Mouse (Mus musculus): ENCODE results near the gene Irf2bpl. TPM values are rescaled to one million over a fixed set of nuclear protein-coding genes. Genes with fewer than 3 reads are reported as not detected.

Gene Irf2bpl
- polyA plus RNA-seq, 1 experiment from 2014 or later: 59.5 TPM

- peaks cover 53% of the 10 kb centered on the region for H3K4me1 ChIP-seq (replicated peaks)
- H3K4me3 ChIP-seq: peak overlapping the region; percentile 95
- peak overlapping the region; percentile 100 for H3K9ac ChIP-seq
- under 1% methylated on average over 80 of the region's 84 CpGs for WGBS
- no peaks in the 10 kb centered on the region for H3K9me3 ChIP-seq (replicated peaks)
- no peaks in the 10 kb centered on the region for H3K27me3 ChIP-seq (replicated peaks)
- H3K36me3 ChIP-seq: peaks cover 16% of the 10 kb centered on the region
- peak; percentile 10; the same call in 1 of the 2 replicates for ATAC-seq (ENCODE audit: insufficient number of reproducible peaks, low FRiP score)
- peak overlapping the region; percentile 100 for H3K27ac ChIP-seq (ENCODE audit: poor library complexity, severe bottlenecking)
- H3K4me2 ChIP-seq: peak overlapping the region; percentile 94
Measured at GRCm38 (mm10) chr12:86883280-86884196, 1.1 kb downstream of the Irf2bpl start.

GRCm38 (mm10) chr12:86883019-86883279 is 1.6 kb downstream of the Irf2bpl start:
- Histone ChIP-seq H3K9ac (peak overlapping the region; percentile 100), H3K36me3 (peaks cover 16% of the 10 kb centered on the region), H3K27me3 (replicated peaks) (no peaks in the 10 kb centered on the region), H3K9me3 (replicated peaks) (no peaks in the 10 kb centered on the region), H3K4me3 (peak overlapping the region; percentile 95), H3K27ac (ENCODE audit: poor library complexity, severe bottlenecking) (peak overlapping the region; percentile 100), H3K4me1 (replicated peaks) (peaks cover 55% of the 10 kb centered on the region), H3K4me2 (peak overlapping the region; percentile 94)
- under 1% methylated on average over 24 of the region's 24 CpGs for WGBS
- ATAC-seq (ENCODE audit: insufficient number of reproducible peaks, low FRiP score): no peak

- peak overlapping the region; percentile 94 for H3K4me2 ChIP-seq
- H3K27ac ChIP-seq (ENCODE audit: poor library complexity, severe bottlenecking): peak overlapping the region; percentile 100
- peaks cover 51% of the 10 kb centered on the region for H3K4me1 ChIP-seq (replicated peaks)
- peak overlapping the region; percentile 95 for H3K4me3 ChIP-seq
- H3K27me3 ChIP-seq (replicated peaks): no peaks in the 10 kb centered on the region
- H3K9me3 ChIP-seq (replicated peaks): no peaks in the 10 kb centered on the region
- H3K9ac ChIP-seq: peak overlapping the region; percentile 100
- no peak for ATAC-seq (ENCODE audit: insufficient number of reproducible peaks, low FRiP score)
- H3K36me3 ChIP-seq: peaks cover 16% of the 10 kb centered on the region
- under 1% methylated on average over 59 of the region's 59 CpGs for WGBS
Measured at GRCm38 (mm10) chr12:86882279-86883018, 2.1 kb downstream of the Irf2bpl start.

GRCm38 (mm10) chr12:86881809-86882278 is 2.8 kb downstream of the Irf2bpl start:
- Histone ChIP-seq H3K27me3 (replicated peaks) (no peaks in the 10 kb centered on the region), H3K4me2 (peak overlapping the region; percentile 94), H3K4me3 (peak overlapping the region; percentile 95), H3K9me3 (replicated peaks) (no peaks in the 10 kb centered on the region), H3K9ac (peak overlapping the region; percentile 100), H3K27ac (ENCODE audit: poor library complexity, severe bottlenecking) (peak overlapping the region; percentile 100), H3K4me1 (replicated peaks) (peaks cover 45% of the 10 kb centered on the region), H3K36me3 (peaks cover 16% of the 10 kb centered on the region)
- WGBS: 9% methylated on average over 30 of the region's 33 CpGs
- ATAC-seq (ENCODE audit: insufficient number of reproducible peaks, low FRiP score): no peak

DNA sequence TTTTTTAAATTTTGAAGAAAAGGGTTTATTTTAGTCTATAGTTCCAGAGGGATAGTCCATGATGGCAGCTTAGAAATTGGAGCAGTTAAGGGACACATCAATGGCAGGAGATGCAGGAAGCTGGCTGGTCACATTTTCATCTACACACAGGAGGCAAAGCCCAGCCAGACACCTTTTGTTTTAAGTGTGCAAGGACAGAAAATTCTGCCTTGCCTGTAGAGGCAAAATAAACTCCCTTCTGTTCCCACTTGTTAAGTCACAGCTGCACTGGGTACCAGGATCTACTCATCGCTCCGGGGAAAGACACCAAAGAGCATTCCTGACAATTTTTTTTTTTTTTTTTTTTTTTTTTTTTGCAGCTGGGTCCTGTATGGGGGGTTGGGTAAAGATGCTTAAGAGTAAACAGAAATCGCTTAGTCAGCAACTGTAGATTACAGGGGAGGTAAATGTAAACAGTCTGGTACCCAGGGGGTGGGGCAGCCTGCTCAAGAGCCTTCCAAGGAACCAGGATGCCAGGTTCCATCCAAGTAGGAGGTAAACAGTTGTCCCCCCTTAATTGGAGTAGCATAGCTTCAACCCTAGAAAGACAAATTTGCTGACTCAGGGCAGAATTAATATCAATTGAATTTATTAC is 4.4 kb downstream of the Irf2bpl start:
- no peak overlapping the region for H3K9ac ChIP-seq
- ATAC-seq (ENCODE audit: insufficient number of reproducible peaks, low FRiP score): no peak
- no peak overlapping the region for H3K4me3 ChIP-seq
- 40% methylated on average over 3 of the region's 3 CpGs for WGBS
- no peaks in the 10 kb centered on the region for H3K9me3 ChIP-seq (replicated peaks)
- peaks cover 30% of the 10 kb centered on the region for H3K4me1 ChIP-seq (replicated peaks)
- no peak overlapping the region for H3K27ac ChIP-seq (ENCODE audit: poor library complexity, severe bottlenecking)
- peak overlapping the region; percentile 38; the same call in 1 of the 2 replicates for H3K4me2 ChIP-seq
- H3K36me3 ChIP-seq: peaks cover 16% of the 10 kb centered on the region
- no peaks in the 10 kb centered on the region for H3K27me3 ChIP-seq (replicated peaks)

DNA sequence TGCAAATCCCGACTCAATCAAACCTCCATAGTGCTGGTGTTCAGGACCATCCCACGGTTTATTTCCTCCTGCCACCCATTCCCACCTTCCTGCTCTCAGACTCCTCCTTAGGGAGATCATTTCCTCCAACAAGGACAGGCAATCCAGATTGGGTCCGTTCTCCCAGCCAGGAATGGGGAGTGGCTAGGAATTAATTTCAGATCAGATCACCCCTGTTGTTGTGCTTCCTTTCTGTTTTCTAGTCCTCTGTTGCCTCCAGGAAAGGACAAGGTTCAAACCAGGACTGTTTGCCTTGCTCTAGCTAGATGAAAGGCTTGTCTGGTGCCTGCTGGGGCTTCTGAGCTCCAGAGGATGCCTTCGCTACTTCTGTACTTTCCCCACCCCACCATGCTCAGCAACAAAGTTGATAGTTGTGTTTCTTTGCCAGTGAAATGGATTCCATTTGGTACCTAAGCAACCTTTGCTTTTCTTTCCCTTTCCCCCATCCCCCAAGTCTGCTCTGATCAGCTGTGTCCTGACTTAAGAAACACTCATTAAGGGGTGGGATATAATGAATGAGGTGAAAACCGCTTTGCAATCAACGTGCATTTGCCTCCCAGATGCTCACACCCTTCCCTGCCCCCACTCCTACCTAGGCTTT is 5.0 kb downstream of the Irf2bpl start:
- Histone ChIP-seq H3K4me3 (no peak overlapping the region), H3K9ac (no peak overlapping the region), H3K36me3 (peaks cover 16% of the 10 kb centered on the region), H3K27me3 (replicated peaks) (no peaks in the 10 kb centered on the region), H3K4me1 (replicated peaks) (peaks cover 29% of the 10 kb centered on the region), H3K9me3 (replicated peaks) (no peaks in the 10 kb centered on the region), H3K27ac (ENCODE audit: poor library complexity, severe bottlenecking) (0 out of 2 replicates have a peak overlapping the region, but pooled peaks have one; percentile 42), H3K4me2 (0 out of 2 replicates have a peak overlapping the region, but pooled peaks have one; percentile 0)
- WGBS: 46% methylated on average over 6 of the region's 6 CpGs
- ATAC-seq (ENCODE audit: insufficient number of reproducible peaks, low FRiP score): no peak

GRCm38 (mm10) chr12:86878426-86879353 is 5.9 kb downstream of the Irf2bpl start:
- ATAC-seq (ENCODE audit: insufficient number of reproducible peaks, low FRiP score): no peak
- Histone ChIP-seq H3K9me3 (replicated peaks) (no peaks in the 10 kb centered on the region), H3K4me1 (replicated peaks) (peaks cover 29% of the 10 kb centered on the region), H3K36me3 (peaks cover 16% of the 10 kb centered on the region), H3K27me3 (replicated peaks) (no peaks in the 10 kb centered on the region), H3K4me2 (peak overlapping the region; percentile 38), H3K27ac (ENCODE audit: poor library complexity, severe bottlenecking) (peak overlapping the region; percentile 31), H3K9ac (no peak overlapping the region), H3K4me3 (no peak overlapping the region)
- 53% methylated on average over 16 of the region's 16 CpGs for WGBS

DNA sequence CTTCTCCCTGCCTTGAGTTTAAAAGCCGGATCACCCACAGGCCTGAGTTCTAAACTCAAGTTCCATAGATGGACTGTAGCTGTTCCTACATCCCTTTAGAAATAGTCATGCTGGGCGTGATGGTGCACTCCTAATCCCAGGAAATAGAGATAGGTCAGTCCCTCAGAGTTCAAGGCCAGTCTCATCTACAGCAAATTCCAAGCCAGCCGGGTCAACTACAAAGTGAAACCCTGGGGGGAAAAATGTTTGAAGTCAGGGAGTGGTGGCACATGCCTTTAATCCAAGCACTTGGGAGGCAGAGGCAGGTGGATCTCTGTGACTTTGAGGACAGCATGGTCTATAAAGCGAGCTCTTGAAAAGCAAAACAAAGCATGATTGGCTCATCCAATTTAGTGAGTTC is 7.6 kb downstream of the Irf2bpl start:
- H3K4me1 ChIP-seq (replicated peaks): peaks cover 36% of the 10 kb centered on the region
- H3K27ac ChIP-seq (ENCODE audit: poor library complexity, severe bottlenecking): no peak overlapping the region
- no peaks in the 10 kb centered on the region for H3K27me3 ChIP-seq (replicated peaks)
- H3K9me3 ChIP-seq (replicated peaks): no peaks in the 10 kb centered on the region
- no peak overlapping the region for H3K4me3 ChIP-seq
- H3K9ac ChIP-seq: no peak overlapping the region
- 81% methylated on average over 4 of the region's 4 CpGs for WGBS
- no peak for ATAC-seq (ENCODE audit: insufficient number of reproducible peaks, low FRiP score)
- H3K4me2 ChIP-seq: no peak overlapping the region
- H3K36me3 ChIP-seq: peaks cover 11% of the 10 kb centered on the region

DNA sequence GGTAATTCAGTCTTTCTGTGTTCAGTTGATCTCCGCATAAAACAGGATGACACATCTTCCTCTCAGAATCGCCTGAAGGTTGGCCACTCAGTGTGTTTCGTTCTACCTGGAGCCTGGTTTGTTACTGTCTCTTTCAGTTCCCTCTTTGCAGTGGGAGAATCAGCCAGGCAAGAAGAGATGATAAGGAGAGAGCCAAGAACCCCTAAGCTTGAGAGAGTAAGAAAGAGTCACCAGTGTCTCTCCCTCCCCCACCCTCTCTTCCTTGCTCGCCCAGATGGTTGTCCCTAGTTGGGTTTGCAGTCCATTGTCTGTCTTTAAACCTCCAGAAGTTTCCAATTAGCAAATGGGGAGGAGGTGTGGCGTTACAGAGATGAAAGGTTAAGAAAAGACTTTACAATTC is 8.5 kb downstream of the Irf2bpl start:
- WGBS: 78% methylated on average over 5 of the region's 5 CpGs
- H3K9me3 ChIP-seq (replicated peaks): peaks cover 2% of the 10 kb centered on the region; the same call in 1 of the 2 replicates
- no peak for ATAC-seq (ENCODE audit: insufficient number of reproducible peaks, low FRiP score)
- H3K9ac ChIP-seq: no peak overlapping the region
- H3K27ac ChIP-seq (ENCODE audit: poor library complexity, severe bottlenecking): no peak overlapping the region
- H3K4me3 ChIP-seq: no peak overlapping the region
- peaks cover 35% of the 10 kb centered on the region for H3K4me1 ChIP-seq (replicated peaks)
- no peak overlapping the region for H3K4me2 ChIP-seq
- H3K36me3 ChIP-seq: peaks cover 7% of the 10 kb centered on the region; the same call in 1 of the 2 replicates
- no peaks in the 10 kb centered on the region for H3K27me3 ChIP-seq (replicated peaks)

All from heart, embryonic 12.5 days (tissue).